Mouse (Mus musculus) lung, postnatal 14 days (tissue): ENCODE measurements at regions not wholly inside any gene's neighbourhood (a gene's known extent, or its start where the extent isn't known, plus 50 kb on each side); places are given as distances from the start of the nearest gene placed in this dataset.
"Not testable (repeated sequence)": the region's sequence is repeated elsewhere in the genome, so short reads cannot be mapped to it uniquely, and the experiment has no call there.

Source experiments
- DNase-seq: peaks from one replicate; pipeline ENCODE4 v3.0.0; 2021

- DNase-seq: not testable (repeated sequence)
Observed at GRCm38 (mm10) chr3:124193331-124193730, 127.3 kb upstream of the Tram1l1 start.

- DNase-seq: not testable (repeated sequence)
Observed at GRCm38 (mm10) chr3:124200226-124200940, 120.3 kb upstream of the Tram1l1 start.

- no peak for DNase-seq
Observed at GRCm38 (mm10) chr3:124217131-124217530, 103.5 kb upstream of the Tram1l1 start.

GRCm38 (mm10) chr3:124225982-124226381, 94.7 kb upstream of the Tram1l1 start:
- DNase-seq: no peak

- DNase-seq: no peak
Observed at GRCm38 (mm10) chr3:124227701-124228100, 93.0 kb upstream of the Tram1l1 start.

- no peak for DNase-seq
Observed at GRCm38 (mm10) chr3:124240936-124241733, 79.5 kb upstream of the Tram1l1 start.

GRCm38 (mm10) chr3:124241734-124242006, 79.0 kb upstream of the Tram1l1 start:
- DNase-seq: no peak

- DNase-seq: no peak
Observed at GRCm38 (mm10) chr3:124262150-124262549, 58.5 kb upstream of the Tram1l1 start.

GRCm38 (mm10) chr3:124266821-124267220, 53.8 kb upstream of the Tram1l1 start:
- no peak for DNase-seq

- DNase-seq: no peak
Observed at GRCm38 (mm10) chr3:124270506-124270905, 50.1 kb upstream of the Tram1l1 start.
